Mouse (Mus musculus) ES-E14 (cell line): Measurements from ENCODE around the gene Acads. TPM values are rescaled to one million over a fixed set of nuclear protein-coding genes. Genes with fewer than 3 reads are reported as not detected.
"Not testable (repeated sequence)": the region's sequence is repeated elsewhere in the genome, so short reads cannot be mapped to it uniquely, and the experiment has no call there.

ENCODE experiments used
- DNase-seq: peaks from one replicate; pipeline ENCODE4 v3.0.0-alpha.2; 2013; ENCODE audit warnings: low read depth, low spot score
- H3K27ac ChIP-seq: 2 replicates; pipeline ENCODE4 v1.5.1; 2012; ENCODE audit warnings: low read depth, mild to moderate bottlenecking, low read length, moderate library complexity, mixed read lengths; ENCODE audit not compliant: poor library complexity, insufficient read depth, severe bottlenecking
- H3K36me3 ChIP-seq: 2 replicates; pipeline ENCODE4 v1.6.1; 2012; ENCODE audit warnings: mild to moderate bottlenecking, low read length, moderate library complexity, mixed read lengths; ENCODE audit not compliant: control insufficient read depth, poor library complexity, insufficient read depth, severe bottlenecking
- H3K4me1 ChIP-seq, 2 experiments: fragments of 150-350 bp in 1 of 2; sonication (generic) in 1 of 2; 2 replicates each; pipeline ENCODE4 v1.6.1; 2012; ENCODE audit warnings: low read length in 2 of 2, mild to moderate bottlenecking in 1 of 2, mixed read lengths in 1 of 2; ENCODE audit not compliant: control insufficient read depth in 2 of 2, insufficient read depth in 2 of 2, poor library complexity in 1 of 2
- H3K4me3 ChIP-seq, 2 experiments: fragments of 150-350 bp in 1 of 2; sonication (generic) in 1 of 2; 2 replicates each; pipeline ENCODE4 v1.5.1; 2012; ENCODE audit warnings: low read length in 2 of 2, low read depth in 1 of 2, mild to moderate bottlenecking in 1 of 2, mixed read lengths in 1 of 2; ENCODE audit not compliant: insufficient read depth in 1 of 2, poor library complexity in 1 of 2, severe bottlenecking in 1 of 2
- H3K9ac ChIP-seq: 2 replicates; pipeline ENCODE4 v1.6.1; 2012; ENCODE audit warnings: low read depth, mild to moderate bottlenecking, low read length, mixed read lengths; ENCODE audit not compliant: poor library complexity, insufficient read depth, severe bottlenecking
- H3K9me3 ChIP-seq: fragments of 150-350 bp; sonication (generic); 2 replicates; pipeline ENCODE4 v1.6.1; 2012; ENCODE audit warnings: low read depth, mild to moderate bottlenecking, low read length; ENCODE audit not compliant: control insufficient read depth, insufficient read depth
- CHD2 ChIP-seq: IDR thresholded peaks from 2 replicates; pipeline ENCODE4 v1.6.1; 2014; ENCODE audit warnings: mild to moderate bottlenecking, low read depth, low read length, inconsistent platforms
- HCFC1 ChIP-seq: IDR thresholded peaks from 2 replicates; pipeline ENCODE4 v1.6.1; 2012; ENCODE audit warnings: low read length, inconsistent platforms, borderline replicate concordance; ENCODE audit not compliant: insufficient read depth
- MAFK ChIP-seq: IDR thresholded peaks from 2 replicates; pipeline ENCODE4 v1.6.1; 2014; ENCODE audit warnings: mild to moderate bottlenecking, low read depth, low read length, inconsistent platforms; ENCODE audit not compliant: insufficient read depth
- ZC3H11A ChIP-seq: IDR thresholded peaks from 2 replicates; pipeline ENCODE4 v1.6.1; 2012; ENCODE audit warnings: low read depth, mild to moderate bottlenecking, inconsistent platforms, low read length, borderline replicate concordance
- ZNF384 ChIP-seq: IDR thresholded peaks from 2 replicates; pipeline ENCODE4 v1.6.1; 2012; ENCODE audit warnings: low read depth, low read length, inconsistent platforms
- in situ Hi-C, 2 experiments: fragments of 600-800 bp; cut with MboI; formaldehyde crosslinking; loops; one replicate each; pipeline ENCODE4 v1.15.1; 2025; ENCODE audit warnings: low sequenced_read_pairs in 2 of 2, inconsistent platforms in 1 of 2; ENCODE audit not compliant: unreplicated experiment in 2 of 2
- total RNA-seq: library from RNA; depleted of rRNA; stranded (reverse); fragments of 300-350 nt; gene quantifications from 2 replicates; pipeline ENCODE4 v1.2.3, GENCODE M21; 2012

Acads gene
- total RNA-seq, 1 experiment: 41.1 TPM

- TF ChIP-seq ZC3H11A (peak; percentile 52; the same call in 1 of the 2 replicates), MAFK (no peak)
These were observed 42.8 kb downstream of the Acads start for GRCm38 (mm10) chr5:115076144-115076901.

GRCm38 (mm10) chr5:115074749-115075148 is 44.4 kb downstream of the Acads start:
- no peak overlapping the region for H3K9ac ChIP-seq
- TF ChIP-seq CHD2 (no peak), MAFK (no peak), HCFC1 (no peak), ZC3H11A (no peak), ZNF384 (no peak)
- no peaks in the 10 kb centered on the region for H3K9me3 ChIP-seq
- in situ Hi-C loops: no loop called here
- H3K36me3 ChIP-seq: peaks cover 6% of the 10 kb centered on the region; the same call in 1 of the 2 replicates
- DNase-seq: no peak
- H3K27ac ChIP-seq: no peak overlapping the region
- peaks cover 0 to 3% of the 10 kb centered on the region in 2 experiments; a peak in 1 of 4 replicates for H3K4me1 ChIP-seq
- H3K4me3 ChIP-seq: no peak overlapping the region

More at GRCm38 (mm10) chr5:115076144-115076901, 42.8 kb downstream of the Acads start:
- Histone ChIP-seq H3K4me3 (no peak overlapping the region), H3K9ac (no peak overlapping the region), H3K4me1 (peaks cover 0 to 3% of the 10 kb centered on the region in 2 experiments; a peak in 1 of 4 replicates), H3K27ac (no peak overlapping the region), H3K36me3 (peaks cover 7% of the 10 kb centered on the region; the same call in 1 of the 2 replicates), H3K9me3 (no peaks in the 10 kb centered on the region)
- DNase-seq: peak; percentile 49
- in situ Hi-C loops: no loop called here

GRCm38 (mm10) chr5:115073306-115073705 is 45.8 kb downstream of the Acads start:
- H3K4me3 ChIP-seq, H3K4me1 ChIP-seq, H3K36me3 ChIP-seq, in situ Hi-C loops, DNase-seq, H3K9ac ChIP-seq, H3K27ac ChIP-seq, H3K9me3 ChIP-seq: not testable (repeated sequence)

- Histone ChIP-seq H3K27ac (no peak overlapping the region), H3K9me3 (no peaks in the 10 kb centered on the region), H3K9ac (no peak overlapping the region), H3K4me3 (no peak overlapping the region), H3K4me1 (peaks cover 0 to 10% of the 10 kb centered on the region in 2 experiments; a peak in 2 of 4 replicates), H3K36me3 (peaks cover 8% of the 10 kb centered on the region; the same call in 1 of the 2 replicates)
- DNase-seq: no peak
- TF ChIP-seq MAFK: no peak
- TF ChIP-seq ZC3H11A: no peak
- TF ChIP-seq CHD2: no peak
- no peak for TF ChIP-seq HCFC1
- in situ Hi-C loops: no loop called here
These were observed 47.0 kb downstream of the Acads start for GRCm38 (mm10) chr5:115072143-115072542.
